Mouse (Mus musculus) heart, embryonic 14.5 days (tissue): ENCODE data around the gene Samm50. TPM values are rescaled to one million over a fixed set of nuclear protein-coding genes. Genes with fewer than 3 reads are reported as not detected.

ENCODE experiments used
- ATAC-seq: fragments of 200-750 bp; cut with Nextera tagmentation; 2 replicates; pipeline ENCODE4 v1.8.0; 2017; ENCODE audit warnings: low read depth, moderate TSS enrichment; ENCODE audit not compliant: insufficient number of reproducible peaks, insufficient read depth, low FRiP score
- H3K27ac ChIP-seq, 2 experiments: fragments of 200-500 bp in 1 of 2; fragments of 300-500 bp in 1 of 2; sonication (generic) in 1 of 2; replicated peaks in 1 of 2; 2 replicates each; pipeline ENCODE4 v1.5.1; 2012 to 2014; ENCODE audit warnings: low read depth in 2 of 2, low read length in 2 of 2, control low read depth in 1 of 2, mild to moderate bottlenecking in 1 of 2, mixed read lengths in 1 of 2; ENCODE audit not compliant: control insufficient read depth in 1 of 2, insufficient read depth in 1 of 2
- H3K27me3 ChIP-seq: fragments of 300-500 bp; sonication (generic); 2 replicates; pipeline ENCODE4 v1.6.1; 2014; ENCODE audit warnings: mild to moderate bottlenecking, low read length, control low read depth; ENCODE audit not compliant: control insufficient read depth, insufficient read depth
- H3K36me3 ChIP-seq: fragments of 300-500 bp; sonication (generic); 2 replicates; pipeline ENCODE4 v1.6.1; 2014; ENCODE audit warnings: mild to moderate bottlenecking, control low read depth, low read length, mixed read lengths; ENCODE audit not compliant: control insufficient read depth, insufficient read depth
- H3K4me1 ChIP-seq, 2 experiments: fragments of 200-500 bp in 1 of 2; fragments of 300-500 bp in 1 of 2; sonication (generic) in 1 of 2; 2 replicates each; pipeline ENCODE4 v1.6.1; 2012 to 2014; ENCODE audit warnings: low read length in 2 of 2, control low read depth in 1 of 2, mixed read lengths in 1 of 2; ENCODE audit not compliant: control insufficient read depth in 2 of 2, insufficient read depth in 2 of 2
- H3K4me2 ChIP-seq: fragments of 300-500 bp; sonication (generic); 2 replicates; pipeline ENCODE4 v1.6.1; 2014; ENCODE audit warnings: mild to moderate bottlenecking, low read length
- H3K4me3 ChIP-seq, 2 experiments: fragments of 200-500 bp in 1 of 2; fragments of 300-500 bp in 1 of 2; sonication (generic) in 1 of 2; 2 replicates each; pipeline ENCODE4 v1.5.1; 2012 to 2014; ENCODE audit warnings: low read length in 2 of 2, mild to moderate bottlenecking in 2 of 2, control low read depth in 1 of 2, low read depth in 1 of 2, moderate library complexity in 1 of 2; ENCODE audit not compliant: control insufficient read depth in 1 of 2, insufficient read depth in 1 of 2
- H3K9ac ChIP-seq: fragments of 300-500 bp; sonication (generic); 2 replicates; pipeline ENCODE4 v1.6.1; 2014; ENCODE audit warnings: mild to moderate bottlenecking, low read length
- H3K9me3 ChIP-seq: fragments of 300-500 bp; sonication (generic); 2 replicates; pipeline ENCODE4 v1.6.1; 2016; ENCODE audit warnings: low read length, control low read depth; ENCODE audit not compliant: control insufficient read depth
- WGBS: fragments of 180-500 bp; shearing (Covaris S2); extraction: QIAGEN DNeasy Blood & Tissue Kit; methylation state at CpG from one replicate; pipeline ENCODE4 v1.1.7; 2014; 5-methylcytosine and 5-hydroxymethylcytosine counted together
- polyA plus RNA-seq: library from polyadenylated mRNA; unstranded; fragments of >200 nt; fragmentation: Nextera tagmentation; extraction: Ambion mirVana; gene quantifications from 2 replicates; pipeline ENCODE4 v1.2.1, GENCODE M21; 2014

Samm50 gene
- polyA plus RNA-seq, 1 experiment from 2014 or later, result 88.2 TPM

- Histone ChIP-seq H3K36me3 (no peaks in the 10 kb centered on the region), H3K4me3 (no peak overlapping the region), H3K4me1 (peaks cover 7 to 15% of the 10 kb centered on the region in 2 experiments), H3K27ac (no peak overlapping the region), H3K9ac (no peak overlapping the region), H3K9me3 (no peaks in the 10 kb centered on the region), H3K4me2 (no peak overlapping the region), H3K27me3 (no peaks in the 10 kb centered on the region; the same call in 1 of the 2 replicates)
- ATAC-seq, result no peak
- 63% methylated on average over 1 of the region's 1 CpGs for WGBS
These were observed 22.5 kb upstream of the Samm50 start for GRCm38 (mm10) chr15:84169511-84169910.

- H3K4me3 ChIP-seq, result no peak overlapping the region
- H3K9ac ChIP-seq, result no peak overlapping the region
- no peaks in the 10 kb centered on the region; the same call in 1 of the 2 replicates for H3K27me3 ChIP-seq
- no peaks in the 10 kb centered on the region for H3K9me3 ChIP-seq
- no peak for ATAC-seq
- H3K4me2 ChIP-seq, result no peak overlapping the region
- H3K4me1 ChIP-seq, result peaks cover 7 to 15% of the 10 kb centered on the region in 2 experiments
- no peaks in the 10 kb centered on the region for H3K36me3 ChIP-seq
- H3K27ac ChIP-seq, result no peak overlapping the region
- WGBS, result 67% methylated on average over 7 of the region's 7 CpGs
These were observed 20.9 kb upstream of the Samm50 start for GRCm38 (mm10) chr15:84171166-84171565.

GRCm38 (mm10) chr15:84178733-84179132 is 13.3 kb upstream of the Samm50 start:
- H3K9ac ChIP-seq, result no peak overlapping the region
- peaks cover 11% of the 10 kb centered on the region; the same call in 1 of the 2 replicates for H3K27me3 ChIP-seq
- no peaks in the 10 kb centered on the region for H3K9me3 ChIP-seq
- H3K36me3 ChIP-seq, result no peaks in the 10 kb centered on the region
- H3K27ac ChIP-seq, result no peak overlapping the region
- H3K4me1 ChIP-seq, result no peaks in the 10 kb centered on the region
- 90% methylated on average over 9 of the region's 9 CpGs for WGBS
- no peak for ATAC-seq
- no peak overlapping the region for H3K4me3 ChIP-seq
- H3K4me2 ChIP-seq, result no peak overlapping the region

- no peak for ATAC-seq
These were observed 10.0 kb upstream of the Samm50 start for GRCm38 (mm10) chr15:84182000-84182399.

GRCm38 (mm10) chr15:84183967-84184366 is 8.1 kb upstream of the Samm50 start:
- H3K9me3 ChIP-seq, result no peaks in the 10 kb centered on the region
- no peaks in the 10 kb centered on the region for H3K36me3 ChIP-seq
- 12% methylated on average over 1 of the region's 1 CpGs for WGBS
- H3K27me3 ChIP-seq, result peaks cover 11% of the 10 kb centered on the region; the same call in 1 of the 2 replicates
- no peak overlapping the region for H3K4me2 ChIP-seq
- H3K4me3 ChIP-seq, result no peak overlapping the region
- H3K27ac ChIP-seq, result no peak overlapping the region
- peaks cover 0 to 3% of the 10 kb centered on the region in 2 experiments; a peak in 1 of 4 replicates for H3K4me1 ChIP-seq
- no peak for ATAC-seq
- H3K9ac ChIP-seq, result no peak overlapping the region

More at GRCm38 (mm10) chr15:84182000-84182399, 10.0 kb upstream of the Samm50 start:
- no peak overlapping the region for H3K9ac ChIP-seq
- peaks cover 11% of the 10 kb centered on the region; the same call in 1 of the 2 replicates for H3K27me3 ChIP-seq
- no peak overlapping the region for H3K4me3 ChIP-seq
- H3K27ac ChIP-seq, result no peak overlapping the region
- H3K9me3 ChIP-seq, result no peaks in the 10 kb centered on the region
- 65% methylated on average over 6 of the region's 6 CpGs for WGBS
- H3K36me3 ChIP-seq, result no peaks in the 10 kb centered on the region
- H3K4me2 ChIP-seq, result no peak overlapping the region
- H3K4me1 ChIP-seq, result peaks cover 0 to 3% of the 10 kb centered on the region in 2 experiments; a peak in 1 of 4 replicates

- Histone ChIP-seq H3K4me1 (peaks cover 0 to 3% of the 10 kb centered on the region in 2 experiments; a peak in 1 of 4 replicates), H3K36me3 (no peaks in the 10 kb centered on the region), H3K4me3 (no peak overlapping the region), H3K4me2 (no peak overlapping the region), H3K27me3 (peaks cover 11% of the 10 kb centered on the region; the same call in 1 of the 2 replicates), H3K9ac (no peak overlapping the region), H3K27ac (no peak overlapping the region), H3K9me3 (no peaks in the 10 kb centered on the region)
- no peak for ATAC-seq
- WGBS, result 44% methylated on average over 4 of the region's 4 CpGs
These were observed 5.8 kb upstream of the Samm50 start for GRCm38 (mm10) chr15:84186196-84186595.

GRCm38 (mm10) chr15:84188887-84189530 is 3.0 kb upstream of the Samm50 start:
- Histone ChIP-seq H3K9me3 (no peaks in the 10 kb centered on the region), H3K36me3 (no peaks in the 10 kb centered on the region), H3K27ac (no peak overlapping the region), H3K9ac (no peak overlapping the region), H3K4me2 (no peak overlapping the region), H3K4me3 (no peak overlapping the region), H3K4me1 (peaks cover 7% of the 10 kb centered on the region in 2 experiments), H3K27me3 (no peaks in the 10 kb centered on the region)
- WGBS, result 53% methylated on average over 2 of the region's 2 CpGs
- ATAC-seq, result no peak
